Mouse (Mus musculus) liver, embryonic 16.5 days (tissue): ENCODE measurements at regions not wholly inside any gene's neighbourhood (a gene's known extent, or its start where the extent isn't known, plus 50 kb on each side); places are given as distances from the start of the nearest gene placed in this dataset.
"Not testable (repeated sequence)": the region's sequence is repeated elsewhere in the genome, so short reads cannot be mapped to it uniquely, and the experiment has no call there.

Source experiments
- ATAC-seq: fragments of 200-750 bp; cut with Nextera tagmentation; 2 replicates; pipeline ENCODE4 v1.8.0; 2017; ENCODE audit warnings: low read depth, mild to moderate bottlenecking, moderate number of reproducible peaks, moderate library complexity
- H3K27ac ChIP-seq: fragments of 300-500 bp; sonication (generic); 2 replicates; pipeline ENCODE4 v1.5.1; 2014; ENCODE audit warnings: mild to moderate bottlenecking, low read length
- H3K27me3 ChIP-seq: fragments of 300-500 bp; sonication (generic); 2 replicates; pipeline ENCODE4 v1.6.1; 2014; ENCODE audit warnings: low read depth, low read length, mixed read lengths; ENCODE audit not compliant: control insufficient read depth, insufficient read depth
- H3K36me3 ChIP-seq: fragments of 300-500 bp; sonication (generic); 2 replicates; pipeline ENCODE4 v1.6.1; 2014; ENCODE audit warnings: mild to moderate bottlenecking; ENCODE audit not compliant: control insufficient read depth, insufficient read depth
- H3K4me1 ChIP-seq: fragments of 300-500 bp; sonication (generic); 2 replicates; pipeline ENCODE4 v1.6.1; 2014; ENCODE audit warnings: low read depth, low read length, mixed read lengths; ENCODE audit not compliant: control insufficient read depth
- H3K4me2 ChIP-seq: fragments of 300-500 bp; sonication (generic); 2 replicates; pipeline ENCODE4 v1.6.1; 2014; ENCODE audit warnings: low read depth, low read length, mixed read lengths
- H3K4me3 ChIP-seq: fragments of 300-500 bp; sonication (generic); 2 replicates; pipeline ENCODE4 v1.5.1; 2014; ENCODE audit warnings: low read depth, mild to moderate bottlenecking, low read length
- H3K9ac ChIP-seq: fragments of 300-500 bp; sonication (generic); 2 replicates; pipeline ENCODE4 v1.6.1; 2014; ENCODE audit warnings: low read depth, low read length
- H3K9me3 ChIP-seq: fragments of 300-500 bp; sonication (generic); replicated peaks from 2 replicates; pipeline ENCODE4 v1.6.1; 2016; ENCODE audit warnings: low read length; ENCODE audit not compliant: control insufficient read depth
- WGBS: fragments of 180-500 bp; shearing (Covaris S2); extraction: QIAGEN DNeasy Blood & Tissue Kit; methylation state at CpG from one replicate; pipeline ENCODE4 v1.1.7; 2014; ENCODE audit not compliant: insufficient replicate concordance; 5-methylcytosine and 5-hydroxymethylcytosine counted together

DNA sequence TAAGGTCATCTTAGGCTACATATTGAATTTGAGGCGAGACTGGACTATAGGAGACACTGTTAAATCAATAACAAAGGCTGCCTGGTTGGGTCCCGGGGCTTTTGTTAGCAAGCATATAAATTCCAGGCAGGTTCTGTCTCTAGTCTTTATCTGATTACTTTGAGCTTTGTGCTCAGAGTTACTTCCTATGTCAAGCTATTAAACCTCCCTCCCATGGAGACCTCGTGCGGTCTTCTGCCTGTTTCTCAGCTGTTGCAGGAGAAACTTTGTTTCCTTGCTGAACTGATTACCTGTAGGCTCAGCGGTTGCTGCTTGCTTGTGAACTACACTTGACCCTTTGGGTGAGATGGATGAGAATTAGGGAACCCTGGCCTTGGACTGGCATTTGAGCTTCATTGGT is 210.5 kb upstream of the Btg1 start:
- no peaks in the 10 kb centered on the region for H3K4me1 ChIP-seq
- no peak overlapping the region for H3K9ac ChIP-seq
- no peaks in the 10 kb centered on the region for H3K9me3 ChIP-seq
- WGBS = 52% methylated on average over 5 of the region's 5 CpGs
- no peaks in the 10 kb centered on the region for H3K36me3 ChIP-seq
- H3K4me2 ChIP-seq = no peak overlapping the region
- H3K27me3 ChIP-seq = no peaks in the 10 kb centered on the region
- no peak overlapping the region for H3K27ac ChIP-seq
- H3K4me3 ChIP-seq = no peak overlapping the region
- ATAC-seq = no peak

DNA sequence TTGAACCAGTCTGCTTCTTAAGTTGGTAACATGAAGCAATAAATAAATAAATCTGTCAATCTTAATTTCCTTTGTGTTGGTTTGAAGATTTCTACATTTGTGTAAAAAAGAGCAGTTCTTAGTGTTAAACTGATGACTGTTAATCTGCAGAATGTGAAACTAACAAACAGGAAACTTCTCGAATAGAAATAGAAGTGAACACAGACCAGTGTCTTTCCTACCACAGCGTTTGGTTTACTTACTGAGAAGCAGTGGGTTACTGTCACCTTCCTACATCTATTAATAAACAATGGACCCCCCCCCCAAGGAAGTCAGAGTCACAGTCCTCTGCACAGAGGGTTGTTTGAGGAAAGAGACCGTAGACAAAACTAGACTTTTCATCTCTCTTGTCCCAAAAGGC is 209.0 kb upstream of the Btg1 start:
- no peak overlapping the region for H3K27ac ChIP-seq
- no peak overlapping the region for H3K9ac ChIP-seq
- H3K4me1 ChIP-seq = no peaks in the 10 kb centered on the region
- 15% methylated on average over 3 of the region's 3 CpGs for WGBS
- H3K4me3 ChIP-seq = no peak overlapping the region
- H3K36me3 ChIP-seq = no peaks in the 10 kb centered on the region
- no peaks in the 10 kb centered on the region for H3K9me3 ChIP-seq
- ATAC-seq = no peak
- no peaks in the 10 kb centered on the region for H3K27me3 ChIP-seq
- H3K4me2 ChIP-seq = no peak overlapping the region

DNA sequence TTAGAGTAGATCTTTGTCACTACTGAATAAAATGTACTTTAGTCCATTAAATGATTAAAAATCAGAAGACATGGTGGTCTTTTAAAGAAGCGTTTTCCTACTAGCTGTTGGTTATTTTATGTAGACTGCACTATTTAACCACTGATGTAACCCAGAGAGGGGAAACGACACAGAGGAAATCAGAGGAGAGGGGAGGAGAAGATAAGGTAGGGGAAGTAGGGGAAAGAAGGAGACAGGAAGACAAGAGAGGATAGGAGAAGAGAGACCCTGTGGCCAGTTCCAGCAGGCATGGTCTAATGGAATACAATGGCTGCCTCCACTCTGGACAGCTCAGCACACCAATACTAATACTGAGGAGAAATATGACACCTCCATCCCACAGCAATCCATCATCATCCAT is 208.6 kb upstream of the Btg1 start:
- WGBS = 19% methylated on average over 2 of the region's 2 CpGs
- Histone ChIP-seq H3K9me3 (no peaks in the 10 kb centered on the region), H3K27ac (no peak overlapping the region), H3K4me1 (no peaks in the 10 kb centered on the region), H3K27me3 (no peaks in the 10 kb centered on the region), H3K4me2 (no peak overlapping the region), H3K36me3 (no peaks in the 10 kb centered on the region), H3K4me3 (no peak overlapping the region), H3K9ac (no peak overlapping the region)
- no peak for ATAC-seq

DNA sequence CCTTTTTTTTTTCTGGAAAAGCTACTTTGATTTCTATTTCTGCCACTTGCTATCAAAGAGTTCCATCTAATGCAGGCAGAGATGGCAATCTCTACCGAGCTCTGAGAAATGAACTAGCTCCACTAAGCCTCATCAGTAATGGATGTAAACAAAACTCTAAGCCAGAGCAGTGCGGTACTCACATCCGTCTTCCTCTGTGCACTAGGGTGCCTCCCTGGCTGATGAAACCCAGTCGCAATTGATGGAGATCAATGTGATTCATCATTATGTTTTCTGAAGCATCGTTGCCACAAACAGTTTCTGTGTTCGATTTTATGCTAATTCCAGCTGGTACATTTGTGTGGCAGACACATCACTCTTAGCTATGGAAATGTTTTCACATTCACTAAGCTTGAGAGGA is 206.8 kb upstream of the Btg1 start:
- no peak for ATAC-seq
- no peak overlapping the region for H3K9ac ChIP-seq

DNA sequence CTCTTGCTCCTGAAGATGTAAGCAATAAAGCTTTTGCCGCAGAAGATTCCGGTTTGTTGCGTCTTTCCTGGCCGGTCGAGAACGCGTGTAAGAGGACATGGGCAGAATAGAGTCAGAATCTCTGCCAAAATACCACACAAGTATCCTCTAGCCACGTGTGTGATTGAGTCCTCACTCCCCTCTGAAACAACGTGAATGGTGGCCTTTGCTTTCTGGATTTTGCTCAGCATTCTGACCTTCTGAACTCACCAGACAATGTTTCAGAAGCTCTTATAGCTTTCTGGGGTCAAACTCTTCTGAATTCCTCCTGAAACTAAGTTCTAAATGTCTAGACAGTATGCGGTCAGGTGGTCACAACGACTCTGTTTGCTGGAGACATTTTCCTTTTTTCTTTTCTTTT is 202.0 kb upstream of the Btg1 start:
- 83% methylated on average over 11 of the region's 11 CpGs for WGBS
- Histone ChIP-seq H3K36me3 (no peaks in the 10 kb centered on the region), H3K4me3 (no peak overlapping the region)

More for the DNA sequence above, 206.8 kb upstream of the Btg1 start:
- no peaks in the 10 kb centered on the region for H3K36me3 ChIP-seq
- H3K4me2 ChIP-seq = no peak overlapping the region
- H3K4me1 ChIP-seq = no peaks in the 10 kb centered on the region
- no peaks in the 10 kb centered on the region for H3K27me3 ChIP-seq
- WGBS = 75% methylated on average over 6 of the region's 6 CpGs
- no peak overlapping the region for H3K27ac ChIP-seq
- H3K9me3 ChIP-seq = no peaks in the 10 kb centered on the region
- H3K4me3 ChIP-seq = no peak overlapping the region

DNA sequence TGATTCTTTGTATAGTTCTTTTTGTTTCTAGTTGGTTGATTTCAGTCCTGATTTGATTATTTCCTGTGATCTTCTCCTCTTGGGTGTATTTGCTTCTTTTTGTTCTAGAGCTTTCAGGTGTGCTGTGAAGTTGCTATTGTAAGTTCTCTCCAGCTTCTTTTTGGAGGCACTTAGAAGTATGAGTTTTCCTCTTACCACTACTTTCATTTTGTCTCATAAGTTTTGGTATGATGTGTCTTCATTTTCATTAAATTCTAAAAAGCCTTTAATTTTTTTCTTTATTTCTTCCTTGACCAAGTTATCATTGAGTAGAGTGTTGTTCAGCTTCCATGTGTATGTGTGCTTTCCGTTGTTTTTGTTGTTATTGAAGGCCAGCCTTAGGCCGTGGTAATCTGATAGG is 195.3 kb upstream of the Btg1 start:
- 66% methylated on average over 2 of the region's 2 CpGs for WGBS
- not testable (repeated sequence) for H3K36me3 ChIP-seq, ATAC-seq, H3K9me3 ChIP-seq, H3K27ac ChIP-seq, H3K9ac ChIP-seq, H3K4me2 ChIP-seq, H3K4me3 ChIP-seq, H3K4me1 ChIP-seq, H3K27me3 ChIP-seq

More for the DNA sequence above, 202.0 kb upstream of the Btg1 start:
- Histone ChIP-seq H3K4me1 (no peaks in the 10 kb centered on the region), H3K27ac (no peak overlapping the region), H3K27me3 (no peaks in the 10 kb centered on the region), H3K9me3 (no peaks in the 10 kb centered on the region), H3K4me2 (no peak overlapping the region), H3K9ac (no peak overlapping the region)
- ATAC-seq = no peak

DNA sequence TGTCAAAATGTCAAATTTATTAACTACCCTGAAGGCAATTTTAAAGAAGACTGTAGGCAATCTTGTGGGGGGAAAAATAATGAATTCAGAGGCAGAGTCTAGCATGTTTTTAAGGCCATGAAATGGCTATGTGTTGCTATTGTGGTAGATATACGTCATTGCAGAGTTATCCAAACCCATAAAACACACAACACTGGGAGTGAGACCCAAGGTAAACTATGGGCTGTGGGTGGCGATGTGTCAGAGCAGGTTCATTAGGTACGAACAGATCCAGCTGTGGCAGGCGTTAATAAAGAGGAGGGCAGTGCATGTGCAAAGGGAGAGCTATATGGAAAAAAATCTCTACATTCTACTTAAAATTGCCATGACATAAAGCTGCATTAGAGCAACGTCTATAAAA is 189.4 kb upstream of the Btg1 start:
- Histone ChIP-seq H3K27me3 (no peaks in the 10 kb centered on the region), H3K4me3 (no peak overlapping the region), H3K27ac (no peak overlapping the region), H3K9me3 (no peaks in the 10 kb centered on the region), H3K4me1 (no peaks in the 10 kb centered on the region), H3K4me2 (no peak overlapping the region), H3K9ac (no peak overlapping the region), H3K36me3 (no peaks in the 10 kb centered on the region)
- 65% methylated on average over 5 of the region's 5 CpGs for WGBS
- no peak for ATAC-seq

DNA sequence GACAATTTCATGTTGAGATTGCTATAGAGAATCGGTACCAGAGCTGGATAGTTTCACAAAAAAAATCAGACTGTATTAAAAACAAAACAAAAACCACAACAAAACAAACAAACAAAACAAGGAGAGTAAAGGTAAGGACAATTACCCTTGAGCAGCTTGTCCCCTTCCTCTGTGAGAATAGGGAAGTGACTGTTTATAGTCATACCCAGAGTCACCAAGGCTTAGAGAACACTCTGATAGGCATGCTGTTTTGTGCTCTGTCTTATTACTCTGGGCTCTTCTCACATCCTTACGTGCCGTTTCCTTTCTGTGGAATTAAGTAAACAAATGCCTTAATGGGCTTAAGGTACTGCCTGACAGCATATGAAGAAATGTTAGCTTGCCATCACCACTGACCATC is 186.7 kb upstream of the Btg1 start:
- WGBS = 44% methylated on average over 3 of the region's 3 CpGs
- Histone ChIP-seq H3K4me2 (no peak overlapping the region), H3K27ac (no peak overlapping the region), H3K9me3 (no peaks in the 10 kb centered on the region), H3K4me1 (no peaks in the 10 kb centered on the region), H3K36me3 (no peaks in the 10 kb centered on the region), H3K9ac (no peak overlapping the region), H3K27me3 (no peaks in the 10 kb centered on the region), H3K4me3 (no peak overlapping the region)
- no peak for ATAC-seq

DNA sequence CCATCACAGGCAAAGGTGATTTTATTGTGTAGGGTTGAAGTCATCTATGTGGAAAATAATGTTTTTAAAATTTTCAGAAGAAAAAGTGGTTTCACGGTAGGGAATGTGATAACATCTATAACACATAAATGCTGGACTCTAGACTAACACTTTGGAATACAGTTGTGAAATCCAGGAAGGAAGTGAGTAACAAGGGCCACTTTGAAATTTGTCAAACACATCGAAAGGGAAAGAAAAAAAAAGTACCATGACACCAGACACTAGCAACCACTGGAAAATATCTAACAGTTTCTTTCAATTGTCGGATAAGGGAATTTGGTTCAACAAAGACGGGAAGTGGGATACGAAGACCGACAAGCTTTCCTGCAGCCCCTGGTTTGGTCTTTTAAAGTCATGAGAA is 181.7 kb upstream of the Btg1 start:
- WGBS = 25% methylated on average over 6 of the region's 6 CpGs
- H3K27ac ChIP-seq = no peak overlapping the region
- H3K4me1 ChIP-seq = no peaks in the 10 kb centered on the region
- no peak overlapping the region for H3K9ac ChIP-seq
- no peak overlapping the region for H3K4me3 ChIP-seq
- H3K27me3 ChIP-seq = no peaks in the 10 kb centered on the region
- H3K4me2 ChIP-seq = no peak overlapping the region
- ATAC-seq = no peak
- no peaks in the 10 kb centered on the region for H3K36me3 ChIP-seq
- H3K9me3 ChIP-seq = no peaks in the 10 kb centered on the region
